Mouse (Mus musculus) heart, embryonic 14.5 days (tissue): ENCODE results near the gene Ube2h. TPM values are rescaled to one million over a fixed set of nuclear protein-coding genes. Genes with fewer than 3 reads are reported as not detected.
"Not testable (repeated sequence)": the region's sequence is repeated elsewhere in the genome, so short reads cannot be mapped to it uniquely, and the experiment has no call there.

ENCODE experiments used
- ATAC-seq: fragments of 200-750 bp; cut with Nextera tagmentation; 2 replicates; pipeline ENCODE4 v1.8.0; 2017; ENCODE audit warnings: low read depth, moderate TSS enrichment; ENCODE audit not compliant: insufficient number of reproducible peaks, insufficient read depth, low FRiP score
- H3K27ac ChIP-seq, 2 experiments: fragments of 200-500 bp in 1 of 2; fragments of 300-500 bp in 1 of 2; sonication (generic) in 1 of 2; replicated peaks in 1 of 2; 2 replicates each; pipeline ENCODE4 v1.5.1; 2012 to 2014; ENCODE audit warnings: low read depth in 2 of 2, low read length in 2 of 2, control low read depth in 1 of 2, mild to moderate bottlenecking in 1 of 2, mixed read lengths in 1 of 2; ENCODE audit not compliant: control insufficient read depth in 1 of 2, insufficient read depth in 1 of 2
- H3K27me3 ChIP-seq: fragments of 300-500 bp; sonication (generic); 2 replicates; pipeline ENCODE4 v1.6.1; 2014; ENCODE audit warnings: mild to moderate bottlenecking, low read length, control low read depth; ENCODE audit not compliant: control insufficient read depth, insufficient read depth
- H3K36me3 ChIP-seq: fragments of 300-500 bp; sonication (generic); 2 replicates; pipeline ENCODE4 v1.6.1; 2014; ENCODE audit warnings: mild to moderate bottlenecking, control low read depth, low read length, mixed read lengths; ENCODE audit not compliant: control insufficient read depth, insufficient read depth
- H3K4me1 ChIP-seq, 2 experiments: fragments of 200-500 bp in 1 of 2; fragments of 300-500 bp in 1 of 2; sonication (generic) in 1 of 2; 2 replicates each; pipeline ENCODE4 v1.6.1; 2012 to 2014; ENCODE audit warnings: low read length in 2 of 2, control low read depth in 1 of 2, mixed read lengths in 1 of 2; ENCODE audit not compliant: control insufficient read depth in 2 of 2, insufficient read depth in 2 of 2
- H3K4me2 ChIP-seq: fragments of 300-500 bp; sonication (generic); 2 replicates; pipeline ENCODE4 v1.6.1; 2014; ENCODE audit warnings: mild to moderate bottlenecking, low read length
- H3K4me3 ChIP-seq, 2 experiments: fragments of 200-500 bp in 1 of 2; fragments of 300-500 bp in 1 of 2; sonication (generic) in 1 of 2; 2 replicates each; pipeline ENCODE4 v1.5.1; 2012 to 2014; ENCODE audit warnings: low read length in 2 of 2, mild to moderate bottlenecking in 2 of 2, control low read depth in 1 of 2, low read depth in 1 of 2, moderate library complexity in 1 of 2; ENCODE audit not compliant: control insufficient read depth in 1 of 2, insufficient read depth in 1 of 2
- H3K9ac ChIP-seq: fragments of 300-500 bp; sonication (generic); 2 replicates; pipeline ENCODE4 v1.6.1; 2014; ENCODE audit warnings: mild to moderate bottlenecking, low read length
- H3K9me3 ChIP-seq: fragments of 300-500 bp; sonication (generic); 2 replicates; pipeline ENCODE4 v1.6.1; 2016; ENCODE audit warnings: low read length, control low read depth; ENCODE audit not compliant: control insufficient read depth
- WGBS: fragments of 180-500 bp; shearing (Covaris S2); extraction: QIAGEN DNeasy Blood & Tissue Kit; methylation state at CpG from one replicate; pipeline ENCODE4 v1.1.7; 2014; 5-methylcytosine and 5-hydroxymethylcytosine counted together
- polyA plus RNA-seq: library from polyadenylated mRNA; unstranded; fragments of >200 nt; fragmentation: Nextera tagmentation; extraction: Ambion mirVana; gene quantifications from 2 replicates; pipeline ENCODE4 v1.2.1, GENCODE M21; 2014

Gene Ube2h
- polyA plus RNA-seq, 1 experiment from 2014 or later, result 65.7 TPM

DNA sequence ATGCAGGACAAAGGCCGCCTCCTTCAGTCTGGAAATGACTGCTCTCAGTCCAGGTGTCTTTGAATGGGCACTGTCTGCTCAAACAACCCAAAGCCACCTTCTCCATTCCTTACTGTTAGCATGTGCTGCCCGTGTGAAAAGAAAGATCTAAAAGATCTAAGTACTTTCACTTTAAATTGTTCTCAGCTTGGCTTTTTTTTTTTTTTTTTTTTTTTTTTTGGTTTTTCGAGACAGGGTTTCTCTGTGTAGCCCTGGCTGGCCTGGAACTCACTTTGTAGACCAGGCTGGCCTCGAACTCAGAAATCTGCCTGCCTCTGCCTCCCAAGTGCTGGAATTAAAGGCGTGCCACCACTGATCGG, 99.2 kb downstream of the Ube2h start:
- H3K36me3 ChIP-seq, H3K27ac ChIP-seq, ATAC-seq, H3K27me3 ChIP-seq, H3K4me1 ChIP-seq, H3K4me3 ChIP-seq, H3K9me3 ChIP-seq, H3K4me2 ChIP-seq, H3K9ac ChIP-seq: not testable (repeated sequence)
- 81% methylated on average over 5 of the region's 6 CpGs for WGBS

GRCm38 (mm10) chr6:30204383-30205179, 99.8 kb downstream of the Ube2h start:
- no peaks in the 10 kb centered on the region for H3K9me3 ChIP-seq
- H3K4me3 ChIP-seq, result no peak overlapping the region
- H3K27ac ChIP-seq, result no peak overlapping the region
- no peaks in the 10 kb centered on the region for H3K27me3 ChIP-seq
- ATAC-seq, result no peak
- H3K4me2 ChIP-seq, result no peak overlapping the region
- H3K9ac ChIP-seq, result no peak overlapping the region
- 68% methylated on average over 20 of the region's 20 CpGs for WGBS
- no peaks in the 10 kb centered on the region for H3K4me1 ChIP-seq
- H3K36me3 ChIP-seq, result no peaks in the 10 kb centered on the region

- 75% methylated on average over 8 of the region's 8 CpGs for WGBS
- no peak overlapping the region for H3K9ac ChIP-seq
- ATAC-seq, result no peak
These were observed 108.2 kb downstream of the Ube2h start for GRCm38 (mm10) chr6:30196143-30196542.

DNA sequence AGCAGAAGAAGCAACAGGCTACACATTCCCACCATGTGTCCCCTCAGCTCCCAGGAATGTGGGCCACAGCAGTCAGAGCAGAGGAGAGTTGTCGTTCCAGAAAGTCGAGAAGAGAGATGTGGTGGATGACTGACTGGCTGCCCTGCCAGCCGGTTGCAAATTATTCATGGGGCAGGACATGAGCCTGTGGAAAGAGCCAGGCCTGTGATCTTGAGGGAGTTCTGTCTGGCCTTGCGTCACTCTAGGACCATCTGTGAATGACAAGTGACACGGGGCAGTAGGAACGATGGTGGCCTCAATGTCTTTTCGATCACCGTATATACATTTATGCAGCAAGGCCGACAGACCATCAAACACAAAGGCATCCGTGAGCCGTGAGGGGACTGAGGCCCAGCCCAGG, 108.7 kb downstream of the Ube2h start:
- H3K4me3 ChIP-seq, result no peak overlapping the region
- H3K27me3 ChIP-seq, result no peaks in the 10 kb centered on the region
- no peak for ATAC-seq
- H3K27ac ChIP-seq, result no peak overlapping the region
- H3K4me1 ChIP-seq, result no peaks in the 10 kb centered on the region; a peak in 1 of 4 replicates
- H3K36me3 ChIP-seq, result no peaks in the 10 kb centered on the region
- WGBS, result 70% methylated on average over 11 of the region's 11 CpGs
- H3K9me3 ChIP-seq, result no peaks in the 10 kb centered on the region
- H3K9ac ChIP-seq, result no peak overlapping the region
- H3K4me2 ChIP-seq, result no peak overlapping the region

More at GRCm38 (mm10) chr6:30196143-30196542, 108.2 kb downstream of the Ube2h start:
- no peaks in the 10 kb centered on the region for H3K36me3 ChIP-seq
- no peak overlapping the region for H3K4me3 ChIP-seq
- no peaks in the 10 kb centered on the region; a peak in 1 of 4 replicates for H3K4me1 ChIP-seq
- no peak overlapping the region for H3K27ac ChIP-seq
- no peaks in the 10 kb centered on the region for H3K27me3 ChIP-seq
- no peaks in the 10 kb centered on the region for H3K9me3 ChIP-seq
- no peak overlapping the region for H3K4me2 ChIP-seq

GRCm38 (mm10) chr6:30183624-30184023, 120.7 kb downstream of the Ube2h start:
- no peak for ATAC-seq
- WGBS, result 54% methylated on average over 4 of the region's 4 CpGs
- Histone ChIP-seq H3K4me3 (no peak overlapping the region), H3K4me2 (no peak overlapping the region), H3K9me3 (0 out of 2 replicates have a peak, but pooled peaks cover 2% of the 10 kb centered on the region), H3K9ac (no peak overlapping the region), H3K27ac (no peak overlapping the region), H3K4me1 (no peaks in the 10 kb centered on the region; a peak in 1 of 4 replicates), H3K36me3 (no peaks in the 10 kb centered on the region), H3K27me3 (peaks cover 39% of the 10 kb centered on the region)

DNA sequence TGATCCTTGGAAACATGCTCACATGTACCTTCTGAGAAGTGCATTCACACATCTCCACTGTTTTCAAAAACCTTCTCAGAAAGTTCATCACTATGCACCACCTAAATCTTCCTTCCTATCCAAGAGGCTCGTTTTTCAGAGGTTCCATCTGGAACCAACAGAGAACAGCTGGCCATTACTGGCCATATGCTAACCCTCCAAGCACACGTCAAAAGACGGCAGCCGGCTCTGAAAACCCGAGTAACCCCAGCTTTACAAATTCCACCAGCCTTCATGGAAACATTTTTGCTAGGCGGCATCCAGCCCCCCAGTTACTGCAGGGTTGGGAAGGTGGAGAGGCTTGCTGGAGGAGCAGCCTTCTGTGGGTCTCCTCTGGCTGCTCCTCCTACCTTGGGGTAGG, 122.3 kb downstream of the Ube2h start:
- 0 out of 2 replicates have a peak, but pooled peaks cover 2% of the 10 kb centered on the region for H3K9me3 ChIP-seq
- H3K36me3 ChIP-seq, result no peaks in the 10 kb centered on the region
- H3K27ac ChIP-seq, result no peak overlapping the region
- no peak overlapping the region for H3K9ac ChIP-seq
- WGBS, result 66% methylated on average over 6 of the region's 6 CpGs
- peaks cover 53% of the 10 kb centered on the region for H3K27me3 ChIP-seq
- ATAC-seq, result no peak
- no peak overlapping the region for H3K4me2 ChIP-seq
- no peaks in the 10 kb centered on the region; a peak in 2 of 4 replicates for H3K4me1 ChIP-seq
- H3K4me3 ChIP-seq, result no peak overlapping the region

DNA sequence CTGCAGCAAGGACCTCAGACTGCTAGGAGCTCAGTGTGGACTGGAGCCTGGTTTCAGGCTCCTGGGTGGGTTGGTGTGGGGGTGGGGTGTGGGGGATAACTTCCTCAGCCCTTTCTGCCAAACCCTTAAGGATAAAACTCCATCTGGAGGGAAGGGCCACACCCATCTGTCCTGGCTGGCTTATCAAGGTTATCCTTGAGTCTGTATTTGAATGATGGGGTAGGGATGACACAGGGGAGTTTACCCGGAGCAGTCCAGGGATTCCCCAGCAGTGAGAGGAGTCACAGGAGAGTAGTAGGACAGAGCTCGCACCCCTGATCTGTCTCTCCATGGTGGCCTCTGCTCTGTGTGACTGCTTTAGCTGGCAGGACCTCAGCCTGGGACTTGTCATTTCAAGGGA, 124.0 kb downstream of the Ube2h start:
- 34% methylated on average over 2 of the region's 2 CpGs for WGBS

More for the DNA sequence above, 124.0 kb downstream of the Ube2h start:
- Histone ChIP-seq H3K27me3 (peaks cover 69% of the 10 kb centered on the region), H3K4me2 (no peak overlapping the region), H3K27ac (no peak overlapping the region), H3K9me3 (0 out of 2 replicates have a peak, but pooled peaks cover 2% of the 10 kb centered on the region), H3K4me3 (no peak overlapping the region), H3K9ac (no peak overlapping the region), H3K36me3 (no peaks in the 10 kb centered on the region), H3K4me1 (peaks cover 4 to 9% of the 10 kb centered on the region in 2 experiments; a peak in 3 of 4 replicates)
- no peak for ATAC-seq
